8 mouse cellular contexts compared by ENCODE assay signal in the genomic region with DNA sequence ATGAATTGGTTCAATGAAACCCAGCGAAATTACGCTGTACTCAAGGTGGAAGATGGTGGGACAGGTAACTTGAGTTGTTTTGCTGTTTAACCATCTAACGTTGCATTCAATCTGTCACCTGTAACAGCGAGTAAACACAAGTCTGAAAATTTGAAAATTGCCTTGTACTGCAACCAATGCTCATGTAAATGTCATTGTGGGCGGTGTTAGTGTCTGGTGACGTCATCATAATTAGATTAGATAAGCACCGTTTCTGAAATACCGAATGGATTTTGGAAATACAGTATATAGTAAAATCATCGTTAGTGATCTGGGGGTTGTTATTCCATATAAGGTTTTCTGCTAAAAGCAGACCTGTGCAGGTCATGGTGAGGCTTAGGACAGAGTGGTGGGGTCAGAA. TPM values are rescaled to one million over a fixed set of nuclear protein-coding genes. Genes with fewer than 3 reads are reported as not detected.
DNase-seq lines count a peak whose midpoint lies in the region; ATAC-seq lines count a peak whose summit lies in the region.
"Had no signal": no experiment of that assay in that cellular context is flagged by ENCODE, and none has a peak within 500 bp of the region (broad histone marks: within the 10 kb centered on the region; RNA-seq: fewer than 3 reads in every experiment).

No protein-coding gene starts in this region.

- H3K36me3 ChIP-seq in forebrain, embryonic 11.5 days (ENCODE audit: control insufficient read depth, insufficient read depth, low read length), result no peaks in the 10 kb centered on the region
- H3K36me3 ChIP-seq in liver, embryonic 13.5 days, result no peaks in the 10 kb centered on the region

- H3K4me2 ChIP-seq in forebrain, embryonic 11.5 days (ENCODE audit: low read depth, low read length, severe bottlenecking), result peak overlapping the region; percentile 83
- H3K4me2 ChIP-seq in liver, embryonic 13.5 days, result peak overlapping the region; percentile 100

- peak overlapping the region; percentile 55 for H3K4me3 ChIP-seq in forebrain, embryonic 11.5 days (ENCODE audit: low read depth, low read length)
- peak overlapping the region; percentile 81 for H3K4me3 ChIP-seq in liver, embryonic 13.5 days (replicated peaks)

- H3K9me3 ChIP-seq in forebrain, embryonic 11.5 days (ENCODE audit: control insufficient read depth, low read length), result no peaks in the 10 kb centered on the region
- H3K9me3 ChIP-seq in liver, embryonic 13.5 days (replicated peaks), result no peaks in the 10 kb centered on the region

- ATAC-seq in forebrain, embryonic 11.5 days (replicated peaks; ENCODE audit: low FRiP score), result no peak
- no peak for ATAC-seq in liver, embryonic 13.5 days (ENCODE audit: low read depth)

- 56% methylated on average over 9 of the region's 9 CpGs for WGBS in forebrain, embryonic 11.5 days
- 35% methylated on average over 9 of the region's 9 CpGs for WGBS in liver, embryonic 13.5 days (ENCODE audit: insufficient replicate concordance)

- peak; percentile 69 for DNase-seq in 416B (ENCODE audit: low read depth)
- peak; percentile 64 for DNase-seq in A20 (ENCODE audit: low read depth, low spot score)
- no peak for DNase-seq in forebrain, embryonic 11.5 days (ENCODE audit: low spot score)
- no peak for DNase-seq in liver, embryonic 13.5 days
- DNase-seq in left cerebral cortex, adult 18-20 months (ENCODE audit: low spot score in 2 of 2), result no peak
- DNase-seq in right cerebral cortex, adult 2 months (ENCODE audit: low spot score in 2 of 2), result no peak
- no peak for DNase-seq in natural killer cell, adult 2 months (ENCODE audit: low spot score in 2 of 2)
- DNase-seq: thymus, postnatal 14 days had no signal

- no peaks in the 10 kb centered on the region; the same call in 1 of the 2 replicates for H3K27me3 ChIP-seq in forebrain, embryonic 11.5 days (ENCODE audit: control insufficient read depth, insufficient read depth, low read length)
- peaks cover 24% of the 10 kb centered on the region for H3K27me3 ChIP-seq in liver, embryonic 13.5 days

- peaks cover 4% of the 10 kb centered on the region; the same call in 1 of the 2 replicates for H3K4me1 ChIP-seq in forebrain, embryonic 11.5 days (replicated peaks; ENCODE audit: control insufficient read depth, insufficient read depth, low read length)
- H3K4me1 ChIP-seq in liver, embryonic 13.5 days (replicated peaks), result peaks cover 21% of the 10 kb centered on the region

- H3K27ac ChIP-seq in forebrain, embryonic 11.5 days (ENCODE audit: low read depth, low read length), result no peak overlapping the region
- no peak overlapping the region for H3K27ac ChIP-seq in liver, embryonic 13.5 days

- peak overlapping the region; percentile 58 for H3K9ac ChIP-seq in forebrain, embryonic 11.5 days (ENCODE audit: low read length)
- H3K9ac ChIP-seq in liver, embryonic 13.5 days, result peak overlapping the region; percentile 83

RNA-seq across cellular contexts. Expression of gene Faim, which starts 1.0 kb away (rescaled TPM):
- 74.7 and 78.4 TPM in 2 replicates for polyA plus RNA-seq in forebrain, embryonic 11.5 days (2014; fragmentation: Nextera tagmentation; extraction: Ambion mirVana)
- 16.4 and 20.5 TPM in 2 replicates for polyA plus RNA-seq in liver, embryonic 13.5 days (2015; fragmentation: Nextera tagmentation; extraction: Ambion mirVana)
- total RNA-seq in left cerebral cortex, adult 18-20 months (2021), result 10 to 100 TPM; 34.3 to 41.1 TPM

RNA-seq across cellular contexts. Expression of gene Foxl2, which starts 32.0 kb away (rescaled TPM):
- polyA plus RNA-seq in forebrain, embryonic 11.5 days (2014; fragmentation: Nextera tagmentation; extraction: Ambion mirVana), result 1.7 and 3.1 TPM in 2 replicates
- polyA plus RNA-seq in liver, embryonic 13.5 days (2015; fragmentation: Nextera tagmentation; extraction: Ambion mirVana), result not detected in 2 replicates
- under 1 TPM; 0.82 to 0.95 TPM for total RNA-seq in left cerebral cortex, adult 18-20 months (2021)

RNA-seq across cellular contexts. Expression of gene Gm1123, which starts 48.4 kb away (rescaled TPM):
- not detected in 2 replicates for polyA plus RNA-seq in forebrain, embryonic 11.5 days (2014; fragmentation: Nextera tagmentation; extraction: Ambion mirVana)
- polyA plus RNA-seq in liver, embryonic 13.5 days (2015; fragmentation: Nextera tagmentation; extraction: Ambion mirVana), result not detected in 2 replicates
- total RNA-seq in left cerebral cortex, adult 18-20 months (2021), result not detected

Comparison
In these comparisons a context has a peak if more than half of its experiments do, and no peak if none do; other contexts are left out.
1. DNase-seq: peak in 416B (single experiment) and A20 (single experiment); none in forebrain, embryonic 11.5 days (single experiment), liver, embryonic 13.5 days (single experiment), left cerebral cortex, adult 18-20 months (0 of 2), right cerebral cortex, adult 2 months (0 of 2) and natural killer cell, adult 2 months (0 of 2).